Mouse (Mus musculus): ENCODE measurements around the gene Pnmt. TPM values are rescaled to one million over a fixed set of nuclear protein-coding genes. Genes with fewer than 3 reads are reported as not detected.

The Pnmt gene
- total and polyA plus RNA-seq, 3 experiments: not detected

DNA sequence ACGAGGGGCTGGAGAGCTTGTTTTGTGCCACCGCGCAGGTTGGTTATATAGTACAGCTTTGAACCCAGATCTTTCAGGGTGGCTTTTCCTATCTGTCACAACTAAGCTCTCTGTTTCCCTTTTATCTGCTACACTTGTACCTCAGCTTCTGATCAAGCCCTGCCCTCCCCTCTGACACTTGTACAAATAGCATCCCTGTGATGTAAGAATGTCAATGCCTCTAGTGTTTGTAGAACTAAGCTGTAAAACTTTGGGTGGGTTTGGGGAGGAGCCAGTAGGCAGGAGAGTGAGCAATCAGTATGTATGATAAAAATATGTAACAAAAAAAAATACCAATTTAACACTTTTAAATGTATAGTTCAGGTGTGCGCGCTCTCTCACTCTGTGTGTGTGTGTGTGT lies 21.8 kb upstream of the Pnmt start:
- TF ChIP-seq NRF1 (IDR thresholded peaks at IDR 0.05; ENCODE audit: insufficient read depth, low read depth, low read length, poor library complexity, severe bottlenecking) (no peak), ZC3H11A (IDR thresholded peaks at IDR 0.05; ENCODE audit: low read depth, low read length) (no peak), MAFK (IDR thresholded peaks at IDR 0.05; ENCODE audit: borderline replicate concordance, low read depth, low read length) (no peak), RCOR1 (IDR thresholded peaks at IDR 0.05; ENCODE audit: low read depth, low read length) (no peak), HCFC1 (IDR thresholded peaks at IDR 0.05; ENCODE audit: low read depth, low read length) (no peak), SMC3 (IDR thresholded peaks at IDR 0.05; ENCODE audit: low read depth, low read length) (no peak), UBTF (IDR thresholded peaks at IDR 0.05; ENCODE audit: borderline replicate concordance, insufficient read depth, low read depth, low read length) (no peak), POLR2A (IDR thresholded peaks at IDR 0.05; ENCODE audit: control insufficient read depth in 1 of 2, insufficient read depth in 1 of 2, low read depth in 1 of 2, low read length in 2 of 2, poor library complexity in 1 of 2) (no peak), USF1 (IDR thresholded peaks at IDR 0.05; ENCODE audit: low read depth, low read length) (no peak), MXI1 (IDR thresholded peaks at IDR 0.05; ENCODE audit: low read depth, low read length) (no peak), E2F4 (IDR thresholded peaks at IDR 0.05; ENCODE audit: borderline replicate concordance, low read depth, low read length) (no peak)
- no peak overlapping the region for H3K9ac ChIP-seq (ENCODE audit: control insufficient read depth, low read depth, low read length, poor library complexity, severe bottlenecking)
- H3K79me2 ChIP-seq (ENCODE audit: control insufficient read depth, insufficient read depth, low read length, poor library complexity): peaks cover 22% of the 10 kb centered on the region
- no peaks in the 10 kb centered on the region; a peak in 1 of 4 replicates for H3K36me3 ChIP-seq (ENCODE audit: control insufficient read depth in 1 of 2, insufficient read depth in 2 of 2, low read length in 2 of 2)
- no peaks in the 10 kb centered on the region for H3K27me3 ChIP-seq (ENCODE audit: control insufficient read depth in 1 of 2, insufficient read depth in 2 of 2, low read length in 2 of 2)
- H3K9me3 ChIP-seq (replicated peaks; ENCODE audit: insufficient read depth, low read length): no peaks in the 10 kb centered on the region
- H3K4me3 ChIP-seq (ENCODE audit: control insufficient read depth in 1 of 2, insufficient read depth in 1 of 2, low read depth in 2 of 2, low read length in 2 of 2): no peak overlapping the region
- no peak for DNase-seq (ENCODE audit: low read depth, low spot score)
- H3K4me1 ChIP-seq (ENCODE audit: control insufficient read depth in 1 of 2, insufficient read depth in 2 of 2, low read length in 2 of 2): peaks cover 0 to 2% of the 10 kb centered on the region in 2 experiments; a peak in 1 of 4 replicates
- no peak overlapping the region for H3K27ac ChIP-seq (ENCODE audit: control insufficient read depth, low read depth, low read length)

DNA sequence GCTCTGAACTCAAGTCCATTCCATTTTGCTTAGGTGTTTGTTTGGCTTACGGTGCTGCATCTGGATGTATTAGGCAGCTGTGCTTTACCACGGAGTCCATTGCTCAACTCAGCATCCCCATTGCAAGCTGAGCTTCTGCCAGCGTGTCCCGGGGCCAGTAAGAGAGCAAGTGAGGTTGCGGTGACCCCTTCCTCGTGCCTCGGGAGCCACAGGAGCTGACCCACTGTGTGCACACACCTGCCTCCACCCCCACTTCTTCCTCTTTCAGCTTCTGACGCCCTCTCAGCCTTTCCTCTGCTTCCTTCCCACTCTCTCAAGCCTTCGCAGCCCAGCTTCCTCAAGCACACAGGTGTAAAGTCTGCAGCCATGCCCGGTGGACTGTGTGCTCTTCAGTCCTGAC lies 20.0 kb upstream of the Pnmt start:
- no peak overlapping the region for H3K27ac ChIP-seq (ENCODE audit: control insufficient read depth, low read depth, low read length)
- TF ChIP-seq ZKSCAN1 (IDR thresholded peaks at IDR 0.05; ENCODE audit: low read depth, low read length): 0 out of 2 replicates have a peak, but pooled peaks have one; percentile 30
- no peak for TF ChIP-seq POLR2AphosphoS2 (IDR thresholded peaks at IDR 0.05; ENCODE audit: low read length)
- TF ChIP-seq MXI1 (IDR thresholded peaks at IDR 0.05; ENCODE audit: low read depth, low read length): no peak
- no peak for TF ChIP-seq E2F4 (IDR thresholded peaks at IDR 0.05; ENCODE audit: borderline replicate concordance, low read depth, low read length)
- no peaks in the 10 kb centered on the region for H3K36me3 ChIP-seq (ENCODE audit: control insufficient read depth in 1 of 2, insufficient read depth in 2 of 2, low read length in 2 of 2)
- H3K27me3 ChIP-seq (ENCODE audit: control insufficient read depth in 1 of 2, insufficient read depth in 2 of 2, low read length in 2 of 2): no peaks in the 10 kb centered on the region
- DNase-seq (ENCODE audit: low read depth, low spot score): no peak
- H3K79me2 ChIP-seq (ENCODE audit: control insufficient read depth, insufficient read depth, low read length, poor library complexity): peaks cover 7% of the 10 kb centered on the region
- H3K4me1 ChIP-seq (ENCODE audit: control insufficient read depth in 1 of 2, insufficient read depth in 2 of 2, low read length in 2 of 2): no peaks in the 10 kb centered on the region
- H3K4me3 ChIP-seq (ENCODE audit: control insufficient read depth in 1 of 2, insufficient read depth in 1 of 2, low read depth in 2 of 2, low read length in 2 of 2): no peak overlapping the region
- no peak overlapping the region for H3K9ac ChIP-seq (ENCODE audit: control insufficient read depth, low read depth, low read length, poor library complexity, severe bottlenecking)
- H3K9me3 ChIP-seq (replicated peaks; ENCODE audit: insufficient read depth, low read length): no peaks in the 10 kb centered on the region

DNA sequence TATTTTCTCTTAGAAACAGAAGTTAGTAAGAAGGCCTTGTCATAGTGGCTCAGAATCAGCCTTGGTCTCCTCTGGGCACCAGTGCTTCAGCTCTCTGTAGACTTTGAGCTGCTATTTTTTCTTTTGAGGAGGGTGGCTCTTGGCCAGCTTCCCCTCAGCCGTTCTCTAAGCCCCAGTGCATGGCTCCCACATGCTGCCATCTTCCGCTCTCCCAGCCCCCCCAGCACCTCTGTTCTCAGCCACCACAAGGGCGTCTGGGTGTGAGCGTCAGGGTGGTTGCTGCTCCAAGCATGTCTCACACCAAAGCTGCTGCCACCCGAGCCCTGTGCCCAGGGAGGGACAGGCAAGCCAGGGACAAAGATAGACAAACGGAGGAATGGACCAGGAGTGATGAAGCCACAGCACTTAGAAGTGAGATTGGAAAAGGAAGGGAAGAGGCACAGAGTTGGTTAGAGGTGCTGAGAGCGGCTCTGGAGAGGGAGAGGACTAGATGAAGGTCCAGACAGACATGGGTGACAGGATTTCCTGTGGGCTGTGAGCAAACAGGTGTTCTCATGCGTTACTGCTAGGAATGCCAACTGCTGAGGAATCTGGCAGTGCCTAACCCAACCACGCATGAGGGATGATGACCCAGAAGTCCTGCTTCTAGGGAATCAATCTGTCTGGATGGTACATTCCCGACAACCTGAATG lies 18.9 kb upstream of the Pnmt start:
- Histone ChIP-seq H3K9ac (ENCODE audit: control insufficient read depth, low read depth, low read length, poor library complexity, severe bottlenecking) (no peak overlapping the region), H3K9me3 (replicated peaks; ENCODE audit: insufficient read depth, low read length) (no peaks in the 10 kb centered on the region), H3K79me2 (ENCODE audit: control insufficient read depth, insufficient read depth, low read length, poor library complexity) (peaks cover 3% of the 10 kb centered on the region), H3K27me3 (ENCODE audit: control insufficient read depth in 1 of 2, insufficient read depth in 2 of 2, low read length in 2 of 2) (no peaks in the 10 kb centered on the region), H3K27ac (ENCODE audit: control insufficient read depth, low read depth, low read length) (no peak overlapping the region), H3K36me3 (ENCODE audit: control insufficient read depth in 1 of 2, insufficient read depth in 2 of 2, low read length in 2 of 2) (no peaks in the 10 kb centered on the region), H3K4me1 (ENCODE audit: control insufficient read depth in 1 of 2, insufficient read depth in 2 of 2, low read length in 2 of 2) (no peaks in the 10 kb centered on the region), H3K4me3 (ENCODE audit: control insufficient read depth in 1 of 2, insufficient read depth in 1 of 2, low read depth in 2 of 2, low read length in 2 of 2) (no peak overlapping the region)
- DNase-seq (ENCODE audit: low read depth, low spot score): no peak
- TF ChIP-seq MAX (IDR thresholded peaks at IDR 0.05; ENCODE audit: low read length) (no peak), USF2 (IDR thresholded peaks at IDR 0.05; ENCODE audit: borderline replicate concordance in 1 of 2, insufficient read depth in 1 of 2, low read depth in 1 of 2, low read length in 2 of 2) (no peak), EP300 (IDR thresholded peaks at IDR 0.05; ENCODE audit: low read depth in 1 of 2, low read length in 2 of 2) (no peak), CHD2 (IDR thresholded peaks at IDR 0.05; ENCODE audit: low read length) (no peak), BHLHE40 (IDR thresholded peaks at IDR 0.05; ENCODE audit: borderline replicate concordance, low read depth, low read length) (no peak), USF1 (IDR thresholded peaks at IDR 0.05; ENCODE audit: low read depth, low read length) (no peak), SMC3 (IDR thresholded peaks at IDR 0.05; ENCODE audit: low read depth, low read length) (no peak), CTCF (IDR thresholded peaks at IDR 0.05 in 2 of 3, conservative IDR thresholded peaks at IDR 0.05 in 1 of 3; ENCODE audit: control insufficient read depth in 1 of 3, insufficient read depth in 1 of 3, low read depth in 2 of 3, low read length in 3 of 3, poor library complexity in 1 of 3, severe bottlenecking in 1 of 3) (no peak), GATA1 (IDR thresholded peaks at IDR 0.05; ENCODE audit: low read depth, low read length) (no peak), ELF1 (IDR thresholded peaks at IDR 0.05; ENCODE audit: low read depth, low read length) (no peak), MYB (IDR thresholded peaks at IDR 0.05; ENCODE audit: low read depth, low read length) (no peak), NELFE (IDR thresholded peaks at IDR 0.05; ENCODE audit: low read depth, low read length) (no peak), MEF2A (IDR thresholded peaks at IDR 0.05; ENCODE audit: extremely low read depth, insufficient replicate concordance, low read depth, low read length, poor library complexity, severe bottlenecking) (no peak)

Measured in MEL (cell line).